Mouse (Mus musculus): Measurements from ENCODE around the gene Pcna. TPM values are rescaled to one million over a fixed set of nuclear protein-coding genes. Genes with fewer than 3 reads are reported as not detected.

Pcna gene
- total and polyA plus RNA-seq, 2 experiments from 2014 or later: 124 to 141 TPM

- Histone ChIP-seq H3K4me1 (ENCODE audit: insufficient read depth) (no peaks in the 10 kb centered on the region), H3K4me2 (ENCODE audit: low read depth) (no peak overlapping the region), H3K4me3 (ENCODE audit: low read depth, low read length) (no peak overlapping the region), H3K27me3 (ENCODE audit: insufficient read depth, low read length) (no peaks in the 10 kb centered on the region), H3K27ac (ENCODE audit: low read depth, low read length) (peak overlapping the region; percentile 52), H3K9ac (no peak overlapping the region), H3K36me3 (ENCODE audit: insufficient read depth) (no peaks in the 10 kb centered on the region), H3K9me3 (ENCODE audit: low read length) (no peaks in the 10 kb centered on the region)
- ATAC-seq (peak; percentile 56; the same call in 1 of the 2 replicates), DNase-seq (no peak)
- WGBS: 8% methylated on average over 12 of the region's 12 CpGs
- no peak for TF ChIP-seq CTCF (IDR thresholded peaks at IDR 0.05; ENCODE audit: low read depth)
These were observed 29.5 kb upstream of the Pcna start for GRCm38 (mm10) chr2:132282453-132283174.

GRCm38 (mm10) chr2:132281560-132282452 lies 28.7 kb upstream of the Pcna start:
- Histone ChIP-seq H3K4me2 (ENCODE audit: low read depth) (no peak overlapping the region), H3K9me3 (ENCODE audit: low read length) (no peaks in the 10 kb centered on the region), H3K4me3 (ENCODE audit: low read depth, low read length) (no peak overlapping the region), H3K36me3 (ENCODE audit: insufficient read depth) (no peaks in the 10 kb centered on the region), H3K9ac (no peak overlapping the region), H3K27ac (ENCODE audit: low read depth, low read length) (no peak overlapping the region), H3K27me3 (ENCODE audit: insufficient read depth, low read length) (no peaks in the 10 kb centered on the region), H3K4me1 (ENCODE audit: insufficient read depth) (no peaks in the 10 kb centered on the region)
- DNase-seq (no peak), ATAC-seq (no peak)
- WGBS: 58% methylated on average over 10 of the region's 10 CpGs
- no peak for TF ChIP-seq CTCF (IDR thresholded peaks at IDR 0.05; ENCODE audit: low read depth)

DNA sequence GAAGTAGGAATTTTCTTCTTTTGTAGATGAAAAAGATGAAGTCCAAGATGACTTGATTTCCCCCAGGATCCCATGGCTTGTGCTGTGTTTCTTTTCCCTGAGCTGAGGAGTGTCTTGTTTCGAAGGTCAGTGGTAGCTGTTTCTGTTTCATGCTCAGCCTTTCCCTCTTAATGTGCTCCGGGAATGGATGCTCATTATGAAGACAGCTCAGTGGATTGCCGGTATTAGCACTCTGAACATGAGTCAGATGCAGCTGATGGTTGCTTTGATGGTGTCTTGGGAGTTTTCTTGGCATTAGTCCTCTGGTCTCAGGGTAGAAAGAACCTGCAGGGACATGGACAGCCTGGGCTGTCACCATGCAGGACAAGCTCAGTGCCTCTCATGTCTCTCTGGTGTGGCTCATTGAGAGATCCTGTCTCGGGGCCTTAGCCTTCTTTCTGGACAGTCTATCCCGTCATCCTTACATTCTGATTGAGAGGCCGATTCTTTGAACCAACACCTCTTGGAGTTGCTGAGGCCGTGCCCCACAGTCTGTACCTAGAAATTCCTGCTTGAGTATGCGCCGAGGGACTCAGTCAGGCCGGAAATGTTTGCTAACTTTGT lies 27.5 kb upstream of the Pcna start:
- ATAC-seq (no peak), DNase-seq (no peak)
- H3K27ac ChIP-seq (ENCODE audit: low read depth, low read length): no peak overlapping the region
- H3K4me3 ChIP-seq (ENCODE audit: low read depth, low read length): no peak overlapping the region
- H3K4me1 ChIP-seq (ENCODE audit: insufficient read depth): no peaks in the 10 kb centered on the region
- no peak overlapping the region for H3K9ac ChIP-seq
- no peaks in the 10 kb centered on the region for H3K9me3 ChIP-seq (ENCODE audit: low read length)
- H3K27me3 ChIP-seq (ENCODE audit: insufficient read depth, low read length): no peaks in the 10 kb centered on the region
- no peak overlapping the region for H3K4me2 ChIP-seq (ENCODE audit: low read depth)
- no peaks in the 10 kb centered on the region for H3K36me3 ChIP-seq (ENCODE audit: insufficient read depth)
- TF ChIP-seq CTCF (IDR thresholded peaks at IDR 0.05; ENCODE audit: low read depth): no peak
- 91% methylated on average over 10 of the region's 10 CpGs for WGBS

- no peak for TF ChIP-seq CTCF (IDR thresholded peaks at IDR 0.05; ENCODE audit: low read depth)
- Histone ChIP-seq H3K4me1 (ENCODE audit: insufficient read depth) (no peaks in the 10 kb centered on the region), H3K4me3 (ENCODE audit: low read depth, low read length) (no peak overlapping the region), H3K4me2 (ENCODE audit: low read depth) (no peak overlapping the region), H3K27ac (ENCODE audit: low read depth, low read length) (no peak overlapping the region), H3K9ac (no peak overlapping the region), H3K9me3 (ENCODE audit: low read length) (no peaks in the 10 kb centered on the region), H3K27me3 (ENCODE audit: insufficient read depth, low read length) (no peaks in the 10 kb centered on the region), H3K36me3 (ENCODE audit: insufficient read depth) (no peaks in the 10 kb centered on the region)
- WGBS: 76% methylated on average over 4 of the region's 4 CpGs
- ATAC-seq (no peak), DNase-seq (no peak)
These were observed 26.9 kb upstream of the Pcna start for GRCm38 (mm10) chr2:132279978-132280377.

- ATAC-seq: no peak
- 61% methylated on average over 3 of the region's 3 CpGs for WGBS
- H3K27me3 ChIP-seq (ENCODE audit: insufficient read depth, low read length): no peaks in the 10 kb centered on the region
These were observed 26.3 kb upstream of the Pcna start for GRCm38 (mm10) chr2:132279336-132279882.

GRCm38 (mm10) chr2:132278273-132278853 lies 25.2 kb upstream of the Pcna start:
- TF ChIP-seq CTCF (IDR thresholded peaks at IDR 0.05; ENCODE audit: low read depth): no peak
- DNase-seq: no peak
- Histone ChIP-seq H3K27ac (ENCODE audit: low read depth, low read length) (no peak overlapping the region), H3K36me3 (ENCODE audit: insufficient read depth) (no peaks in the 10 kb centered on the region), H3K4me3 (ENCODE audit: low read depth, low read length) (no peak overlapping the region), H3K4me2 (ENCODE audit: low read depth) (no peak overlapping the region), H3K4me1 (ENCODE audit: insufficient read depth) (no peaks in the 10 kb centered on the region), H3K9me3 (ENCODE audit: low read length) (no peaks in the 10 kb centered on the region), H3K9ac (no peak overlapping the region), H3K27me3 (ENCODE audit: insufficient read depth, low read length) (no peaks in the 10 kb centered on the region)
- ATAC-seq: no peak
- WGBS: 75% methylated on average over 8 of the region's 8 CpGs

More at GRCm38 (mm10) chr2:132279336-132279882, 26.3 kb upstream of the Pcna start:
- Histone ChIP-seq H3K27ac (ENCODE audit: low read depth, low read length) (no peak overlapping the region), H3K9me3 (ENCODE audit: low read length) (no peaks in the 10 kb centered on the region), H3K36me3 (ENCODE audit: insufficient read depth) (no peaks in the 10 kb centered on the region), H3K4me3 (ENCODE audit: low read depth, low read length) (no peak overlapping the region), H3K9ac (no peak overlapping the region), H3K4me1 (ENCODE audit: insufficient read depth) (no peaks in the 10 kb centered on the region), H3K4me2 (ENCODE audit: low read depth) (no peak overlapping the region)
- TF ChIP-seq CTCF (IDR thresholded peaks at IDR 0.05; ENCODE audit: low read depth): no peak
- DNase-seq: no peak
